In genomic region chr11:35367248-35367647, GRCm38 (mm10) we compare ENCODE assay signal across 16 mouse cellular contexts.
DNase-seq lines count a peak whose midpoint lies in the region; ATAC-seq lines count a peak whose summit lies in the region.
"Had no signal": no experiment of that assay in that cellular context is flagged by ENCODE, and none has a peak within 500 bp of the region (broad histone marks: within the 10 kb centered on the region; RNA-seq: fewer than 3 reads in every experiment).

No protein-coding gene starts in this region.

- peaks cover under 1% of the 10 kb centered on the region; the same call in 1 of the 2 replicates for H3K9me3 ChIP-seq in kidney, embryonic 14.5 days (ENCODE audit: control insufficient read depth, low read length)
- H3K9me3 ChIP-seq: embryonic facial prominence, embryonic 15.5 days; stomach, embryonic 15.5 days had no signal

- no peak overlapping the region for H3K4me3 ChIP-seq in kidney, embryonic 14.5 days (ENCODE audit: low read length)
- H3K4me3 ChIP-seq: embryonic facial prominence, embryonic 15.5 days; heart, embryonic 12.5 days; hindbrain, embryonic 10.5 days; left cerebral cortex, adult 2 months; myocyte; stomach, embryonic 15.5 days had no signal

- H3K36me3 ChIP-seq in kidney, embryonic 14.5 days (ENCODE audit: control insufficient read depth, insufficient read depth, low read length): no peaks in the 10 kb centered on the region
- H3K36me3 ChIP-seq: embryonic facial prominence, embryonic 15.5 days; heart, embryonic 12.5 days; hindbrain, embryonic 10.5 days; stomach, embryonic 15.5 days had no signal

- 89% methylated on average over 4 of the region's 4 CpGs for WGBS in kidney, embryonic 14.5 days

- ATAC-seq in kidney, embryonic 14.5 days (ENCODE audit: low FRiP score, low TSS enrichment): no peak

- no peak overlapping the region for H3K9ac ChIP-seq in kidney, embryonic 14.5 days (ENCODE audit: low read depth, low read length)
- H3K9ac ChIP-seq: embryonic facial prominence, embryonic 15.5 days; heart, embryonic 12.5 days; stomach, embryonic 15.5 days had no signal

- peak; percentile 19 for DNase-seq in kidney, adult 9 months
- peak; percentile 3 for DNase-seq in 3T3-L1 (ENCODE audit: low read depth, low spot score)
- DNase-seq in A20 (ENCODE audit: low read depth, low spot score): peak; percentile 47
- peak; percentile 22 for DNase-seq in adipocyte (ENCODE audit: low spot score)
- DNase-seq in frontal cortex, adult 2 months (ENCODE audit: extremely low spot score in 1 of 2, low spot score in 1 of 2): no peak
- no peak for DNase-seq in adrenal gland, postnatal 36 days
- DNase-seq: cerebellum, adult 9-11 months; liver; right cerebral cortex, postnatal 4 days had no signal

- no peaks in the 10 kb centered on the region for H3K27me3 ChIP-seq in kidney, embryonic 14.5 days (ENCODE audit: control insufficient read depth, insufficient read depth, low read length)
- H3K27me3 ChIP-seq: embryonic facial prominence, embryonic 15.5 days; heart, embryonic 12.5 days; stomach, embryonic 15.5 days had no signal

- H3K27ac ChIP-seq in kidney, embryonic 14.5 days (ENCODE audit: low read depth, low read length): no peak overlapping the region
- H3K27ac ChIP-seq: embryonic facial prominence, embryonic 15.5 days; hindbrain, embryonic 10.5 days; left cerebral cortex, adult 2 months; stomach, embryonic 15.5 days had no signal

- H3K4me1 ChIP-seq in kidney, embryonic 14.5 days (ENCODE audit: control insufficient read depth, insufficient read depth, low read length): no peaks in the 10 kb centered on the region; the same call in 1 of the 2 replicates
- H3K4me1 ChIP-seq: stomach, embryonic 15.5 days had no signal

- H3K4me2 ChIP-seq in kidney, embryonic 14.5 days (replicated peaks; ENCODE audit: low read depth, low read length): no peak overlapping the region
- H3K4me2 ChIP-seq: embryonic facial prominence, embryonic 15.5 days; heart, embryonic 12.5 days; stomach, embryonic 15.5 days had no signal

Comparison
In these comparisons a context has a peak if more than half of its experiments do, and no peak if none do; other contexts are left out.
1. DNase-seq: peak in kidney, adult 9 months (single experiment), 3T3-L1 (single experiment), A20 (single experiment) and adipocyte (single experiment); none in frontal cortex, adult 2 months (0 of 2) and adrenal gland, postnatal 36 days (0 of 2).